Comparison of ENCODE assay signal across 8 mouse cellular contexts in genomic region chr3:90248746-90249100, GRCm38 (mm10). TPM values are rescaled to one million over a fixed set of nuclear protein-coding genes. Genes with fewer than 3 reads are reported as not detected.
DNase-seq lines count a peak whose midpoint lies in the region; ATAC-seq lines count a peak whose summit lies in the region.

No protein-coding gene starts in this region.

- H3K9me3 ChIP-seq in heart, embryonic 12.5 days (replicated peaks), result no peaks in the 10 kb centered on the region
- H3K9me3 ChIP-seq in limb, embryonic 11.5 days (ENCODE audit: control insufficient read depth, low read length), result no peaks in the 10 kb centered on the region
- no peaks in the 10 kb centered on the region for H3K9me3 ChIP-seq in midbrain, embryonic 10.5 days (replicated peaks)

- no peaks in the 10 kb centered on the region for H3K27me3 ChIP-seq in heart, embryonic 12.5 days (replicated peaks)
- H3K27me3 ChIP-seq in limb, embryonic 11.5 days (ENCODE audit: control insufficient read depth, insufficient read depth, low read length), result no peaks in the 10 kb centered on the region
- no peaks in the 10 kb centered on the region for H3K27me3 ChIP-seq in midbrain, embryonic 10.5 days (ENCODE audit: low read depth, poor library complexity, severe bottlenecking)

- peak overlapping the region; percentile 94 for H3K27ac ChIP-seq in heart, embryonic 12.5 days (ENCODE audit: poor library complexity, severe bottlenecking)
- H3K27ac ChIP-seq in limb, embryonic 11.5 days (replicated peaks; ENCODE audit: low read depth, low read length), result peak overlapping the region; percentile 87
- H3K27ac ChIP-seq in midbrain, embryonic 10.5 days (replicated peaks), result peak overlapping the region; percentile 92

- peaks cover 19% of the 10 kb centered on the region for H3K36me3 ChIP-seq in heart, embryonic 12.5 days
- H3K36me3 ChIP-seq in limb, embryonic 11.5 days (ENCODE audit: control insufficient read depth, insufficient read depth, low read length), result peaks cover 7% of the 10 kb centered on the region
- peaks cover 27% of the 10 kb centered on the region for H3K36me3 ChIP-seq in midbrain, embryonic 10.5 days

- peak; percentile 26; the same call in 1 of the 2 replicates for ATAC-seq in common myeloid progenitor, adult 5-6 weeks (replicated peaks; ENCODE audit: low read depth, poor library complexity, severe bottlenecking)
- ATAC-seq in heart, embryonic 12.5 days (ENCODE audit: insufficient number of reproducible peaks, low FRiP score), result peak; percentile 29; the same call in 1 of the 2 replicates
- no peak for ATAC-seq in limb, embryonic 11.5 days (ENCODE audit: insufficient number of reproducible peaks, low FRiP score, low TSS enrichment, low read depth)

- WGBS in heart, embryonic 12.5 days, result under 1% methylated on average over 10 of the region's 10 CpGs
- 7% methylated on average over 10 of the region's 10 CpGs for WGBS in limb, embryonic 11.5 days
- WGBS in midbrain, embryonic 10.5 days, result 12% methylated on average over 10 of the region's 10 CpGs

- peak overlapping the region; percentile 83 for H3K4me2 ChIP-seq in heart, embryonic 12.5 days
- H3K4me2 ChIP-seq in limb, embryonic 11.5 days (ENCODE audit: low read depth, severe bottlenecking), result peak overlapping the region; percentile 83

- H3K4me3 ChIP-seq in heart, embryonic 12.5 days, result peak overlapping the region; percentile 68
- H3K4me3 ChIP-seq in limb, embryonic 11.5 days (ENCODE audit: low read depth, low read length), result peak overlapping the region; percentile 65
- H3K4me3 ChIP-seq in midbrain, embryonic 10.5 days, result peak overlapping the region; percentile 72

- peak overlapping the region; percentile 83 for H3K9ac ChIP-seq in heart, embryonic 12.5 days
- H3K9ac ChIP-seq in limb, embryonic 11.5 days (ENCODE audit: low read length), result peak overlapping the region; percentile 81

- peaks cover 25% of the 10 kb centered on the region for H3K4me1 ChIP-seq in heart, embryonic 12.5 days (replicated peaks)
- peaks cover 8% of the 10 kb centered on the region for H3K4me1 ChIP-seq in limb, embryonic 11.5 days (ENCODE audit: control insufficient read depth, insufficient read depth, low read length)
- H3K4me1 ChIP-seq in midbrain, embryonic 10.5 days, result peaks cover 30% of the 10 kb centered on the region

- peak; percentile 26 to 44 for DNase-seq in spleen, postnatal 10 days (ENCODE audit: low spot score in 2 of 2)
- no peak for DNase-seq in spleen, adult 18-20 months
- DNase-seq in limb, embryonic 11.5 days (ENCODE audit: low spot score), result peak; percentile 36
- no peak for DNase-seq in midbrain, embryonic 10.5 days (ENCODE audit: low spot score)
- DNase-seq in layer of hippocampus, adult 9-10 months (ENCODE audit: low spot score), result no peak
- DNase-seq in layer of hippocampus, adult 9-11 months, result no peak

RNA-seq across cellular contexts. Expression of gene Slc39a1, which starts 0.8 kb away (rescaled TPM):
- total RNA-seq in common myeloid progenitor, adult 5-6 weeks (2017), result 35.0 and 42.1 TPM in 2 replicates
- polyA plus RNA-seq in heart, embryonic 12.5 days (2016; fragmentation: Nextera tagmentation; extraction: Ambion mirVana), result 63.5 and 67.8 TPM in 2 replicates
- polyA plus RNA-seq in limb, embryonic 11.5 days (2014; fragmentation: Nextera tagmentation; extraction: Ambion mirVana), result 58.0 and 58.3 TPM in 2 replicates
- polyA plus RNA-seq in midbrain, embryonic 10.5 days (2016; fragmentation: Nextera tagmentation; extraction: Ambion mirVana), result 69.6 and 81.8 TPM in 2 replicates

RNA-seq across cellular contexts. Expression of gene Crtc2, which starts 5.2 kb away (rescaled TPM):
- 13.4 and 16.5 TPM in 2 replicates for total RNA-seq in common myeloid progenitor, adult 5-6 weeks (2017)
- polyA plus RNA-seq in heart, embryonic 12.5 days (2016; fragmentation: Nextera tagmentation; extraction: Ambion mirVana), result 14.6 and 18.7 TPM in 2 replicates
- 16.7 TPM in 2 replicates for polyA plus RNA-seq in limb, embryonic 11.5 days (2014; fragmentation: Nextera tagmentation; extraction: Ambion mirVana)
- polyA plus RNA-seq in midbrain, embryonic 10.5 days (2016; fragmentation: Nextera tagmentation; extraction: Ambion mirVana), result 18.5 and 20.9 TPM in 2 replicates

RNA-seq across cellular contexts. Expression of gene Creb3l4, which starts 5.4 kb away (rescaled TPM):
- not detected in 2 replicates for total RNA-seq in common myeloid progenitor, adult 5-6 weeks (2017)
- 2.3 TPM in 2 replicates for polyA plus RNA-seq in heart, embryonic 12.5 days (2016; fragmentation: Nextera tagmentation; extraction: Ambion mirVana)
- 11.0 and 11.3 TPM in 2 replicates for polyA plus RNA-seq in limb, embryonic 11.5 days (2014; fragmentation: Nextera tagmentation; extraction: Ambion mirVana)
- polyA plus RNA-seq in midbrain, embryonic 10.5 days (2016; fragmentation: Nextera tagmentation; extraction: Ambion mirVana), result 4.6 and 4.9 TPM in 2 replicates

RNA-seq across cellular contexts. Expression of gene Dennd4b, which starts 16.3 kb away (rescaled TPM):
- 9.7 and 14.9 TPM in 2 replicates for total RNA-seq in common myeloid progenitor, adult 5-6 weeks (2017)
- 6.1 and 8.2 TPM in 2 replicates for polyA plus RNA-seq in heart, embryonic 12.5 days (2016; fragmentation: Nextera tagmentation; extraction: Ambion mirVana)
- polyA plus RNA-seq in limb, embryonic 11.5 days (2014; fragmentation: Nextera tagmentation; extraction: Ambion mirVana), result 3.9 and 5.5 TPM in 2 replicates
- 6.9 and 7.0 TPM in 2 replicates for polyA plus RNA-seq in midbrain, embryonic 10.5 days (2016; fragmentation: Nextera tagmentation; extraction: Ambion mirVana)

RNA-seq across cellular contexts. Expression of gene Jtb, which starts 17.3 kb away (rescaled TPM):
- 51.4 and 52.9 TPM in 2 replicates for total RNA-seq in common myeloid progenitor, adult 5-6 weeks (2017)
- polyA plus RNA-seq in heart, embryonic 12.5 days (2016; fragmentation: Nextera tagmentation; extraction: Ambion mirVana), result 83.0 and 84.3 TPM in 2 replicates
- polyA plus RNA-seq in limb, embryonic 11.5 days (2014; fragmentation: Nextera tagmentation; extraction: Ambion mirVana), result 79.5 and 80.1 TPM in 2 replicates
- polyA plus RNA-seq in midbrain, embryonic 10.5 days (2016; fragmentation: Nextera tagmentation; extraction: Ambion mirVana), result 93.6 and 96.3 TPM in 2 replicates

Comparison
In these comparisons a context has a peak if more than half of its experiments do, and no peak if none do; other contexts are left out.
1. DNase-seq: peak in spleen, postnatal 10 days (2 of 2) and limb, embryonic 11.5 days (single experiment); none in spleen, adult 18-20 months (0 of 2), midbrain, embryonic 10.5 days (single experiment), layer of hippocampus, adult 9-10 months (single experiment) and layer of hippocampus, adult 9-11 months (single experiment).
2. Peak in every context shown above with its lines, with median percentiles within 50 percentile points of each other: H3K27ac ChIP-seq and H3K4me3 ChIP-seq.